ENCODE assay signal across 27 mouse cellular contexts in the genomic region with DNA sequence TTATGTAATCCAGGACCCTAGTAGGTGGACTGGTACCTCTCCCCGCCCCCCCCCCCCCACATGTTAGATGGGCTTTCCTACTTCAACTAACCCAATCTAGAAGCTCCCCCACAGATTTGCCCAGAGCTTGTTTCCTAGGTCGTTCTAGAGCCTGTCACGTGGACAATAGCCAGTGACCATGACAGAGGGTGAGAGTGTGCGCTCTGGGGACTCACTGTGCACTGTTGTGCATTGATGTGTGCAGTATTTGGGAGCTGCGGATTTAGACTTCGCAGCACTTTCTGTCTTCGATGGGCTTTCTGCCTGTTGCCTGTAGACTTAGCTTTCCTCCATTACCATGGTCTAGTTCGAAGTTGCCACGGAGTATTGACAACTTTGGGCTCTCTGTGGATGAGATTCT. TPM values are rescaled to one million over a fixed set of nuclear protein-coding genes. Genes with fewer than 3 reads are reported as not detected.
A peak's percentile ranks its signal among the peaks of the same experiment; 100 is the strongest.
DNase-seq lines count a peak whose midpoint lies in the region; ATAC-seq and TF ChIP-seq lines count a peak whose summit lies in the region.
"Had no signal": no experiment of that assay in that cellular context is flagged by ENCODE, and none has a peak within 500 bp of the region (broad histone marks: within the 10 kb centered on the region; RNA-seq: fewer than 3 reads in every experiment).

No protein-coding gene starts in this region.

- no peaks in the 10 kb centered on the region for H3K36me3 ChIP-seq in forebrain, embryonic 15.5 days
- no peaks in the 10 kb centered on the region for H3K36me3 ChIP-seq in forebrain, embryonic 14.5 days (ENCODE audit: control insufficient read depth, insufficient read depth, low read length)
- H3K36me3 ChIP-seq in kidney, embryonic 14.5 days (ENCODE audit: control insufficient read depth, insufficient read depth, low read length), result no peaks in the 10 kb centered on the region
- no peaks in the 10 kb centered on the region for H3K36me3 ChIP-seq in kidney, postnatal 0 days (ENCODE audit: insufficient read depth, low read length)
- H3K36me3 ChIP-seq: forebrain, embryonic 10.5 days; G1E; heart, embryonic 10.5 days; heart, embryonic 13.5 days had no signal

- no peak overlapping the region for H3K4me3 ChIP-seq in forebrain, embryonic 15.5 days
- H3K4me3 ChIP-seq in forebrain, embryonic 14.5 days (ENCODE audit: low read depth, low read length), result no peak overlapping the region
- H3K4me3 ChIP-seq in kidney, embryonic 14.5 days (ENCODE audit: low read length), result no peak overlapping the region
- no peak overlapping the region for H3K4me3 ChIP-seq in kidney, postnatal 0 days (replicated peaks; ENCODE audit: low read depth, low read length)
- H3K4me3 ChIP-seq: forebrain, embryonic 10.5 days; gastrocnemius, adult 2 months; heart, adult 2 months; heart, embryonic 10.5 days; heart, embryonic 13.5 days had no signal

- no peaks in the 10 kb centered on the region for H3K9me3 ChIP-seq in forebrain, embryonic 15.5 days
- no peaks in the 10 kb centered on the region for H3K9me3 ChIP-seq in forebrain, embryonic 14.5 days (replicated peaks; ENCODE audit: control insufficient read depth, low read length)
- no peaks in the 10 kb centered on the region for H3K9me3 ChIP-seq in kidney, embryonic 14.5 days (ENCODE audit: control insufficient read depth, low read length)
- no peaks in the 10 kb centered on the region for H3K9me3 ChIP-seq in kidney, postnatal 0 days (replicated peaks; ENCODE audit: low read length)
- H3K9me3 ChIP-seq: G1E; heart, embryonic 10.5 days had no signal

- no peaks in the 10 kb centered on the region for H3K27me3 ChIP-seq in forebrain, embryonic 15.5 days
- no peaks in the 10 kb centered on the region for H3K27me3 ChIP-seq in forebrain, embryonic 14.5 days (replicated peaks; ENCODE audit: control insufficient read depth, insufficient read depth, low read length)
- no peaks in the 10 kb centered on the region for H3K27me3 ChIP-seq in kidney, embryonic 14.5 days (ENCODE audit: control insufficient read depth, insufficient read depth, low read length)
- H3K27me3 ChIP-seq in kidney, postnatal 0 days (ENCODE audit: insufficient read depth, low read length), result no peaks in the 10 kb centered on the region
- H3K27me3 ChIP-seq: CH12.LX; heart, embryonic 13.5 days; Patski had no signal

- H3K27ac ChIP-seq in forebrain, embryonic 15.5 days (replicated peaks), result peak overlapping the region; percentile 66; the same call in 1 of the 2 replicates
- H3K27ac ChIP-seq in forebrain, embryonic 14.5 days (ENCODE audit: low read depth, low read length), result no peak overlapping the region
- no peak overlapping the region for H3K27ac ChIP-seq in kidney, embryonic 14.5 days (ENCODE audit: low read depth, low read length)
- H3K27ac ChIP-seq in kidney, postnatal 0 days, result no peak overlapping the region
- H3K27ac ChIP-seq: forebrain, embryonic 10.5 days; gastrocnemius, adult 2 months; heart, adult 2 months; heart, embryonic 10.5 days; heart, embryonic 13.5 days; hindbrain, embryonic 14.5 days; hindbrain, postnatal 0 days had no signal

- 82% methylated on average over 9 of the region's 9 CpGs for WGBS in forebrain, embryonic 15.5 days
- 82% methylated on average over 9 of the region's 9 CpGs for WGBS in forebrain, embryonic 14.5 days
- 78% methylated on average over 9 of the region's 9 CpGs for WGBS in kidney, embryonic 14.5 days
- WGBS in kidney, postnatal 0 days, result 71% methylated on average over 8 of the region's 9 CpGs

- no peak overlapping the region for H3K4me2 ChIP-seq in forebrain, embryonic 15.5 days (replicated peaks)
- H3K4me2 ChIP-seq in forebrain, embryonic 14.5 days (ENCODE audit: low read length), result no peak overlapping the region
- H3K4me2 ChIP-seq in kidney, embryonic 14.5 days (replicated peaks; ENCODE audit: low read depth, low read length), result no peak overlapping the region
- no peak overlapping the region for H3K4me2 ChIP-seq in kidney, postnatal 0 days (ENCODE audit: low read length)
- H3K4me2 ChIP-seq: heart, embryonic 13.5 days; hindbrain, embryonic 14.5 days had no signal

- TF ChIP-seq CTCF in kidney, postnatal 0 days (IDR thresholded peaks at IDR 0.05; ENCODE audit: low read depth), result no peak

- no peak for ATAC-seq in forebrain, embryonic 15.5 days (replicated peaks)
- ATAC-seq in forebrain, embryonic 14.5 days, result no peak
- peak; percentile 51; the same call in 1 of the 2 replicates for ATAC-seq in kidney, embryonic 14.5 days (ENCODE audit: low FRiP score, low TSS enrichment)
- ATAC-seq in kidney, postnatal 0 days (replicated peaks; ENCODE audit: low FRiP score, low read depth), result peak; percentile 75; the same call in 1 of the 2 replicates
- ATAC-seq: forebrain, postnatal 0 days; hindbrain, postnatal 0 days; inflammation-experienced regulatory T-cells, adult 6 months; Patski had no signal

- no peak for DNase-seq in forebrain, embryonic 14.5 days (ENCODE audit: low spot score)
- no peak for DNase-seq in kidney, postnatal 14 days
- DNase-seq in kidney, postnatal 0 days (ENCODE audit: low spot score), result no peak
- no peak for DNase-seq in kidney, adult 11 months
- DNase-seq: adrenal gland, postnatal 10 days; adrenal gland, postnatal 36 days; B cell, adult 2 months; cerebellum, adult 18-20 months; cerebellum, adult 9-10 months; cerebellum, postnatal 14 days; forebrain, postnatal 0 days; gastrocnemius, adult 2 months; gastrocnemius, postnatal 14 days; heart, adult 2 months; heart, postnatal 14 days; heart, postnatal 4 days had no signal

- no peak overlapping the region for H3K9ac ChIP-seq in forebrain, embryonic 15.5 days (replicated peaks)
- no peak overlapping the region for H3K9ac ChIP-seq in forebrain, embryonic 14.5 days (ENCODE audit: low read length)
- no peak overlapping the region for H3K9ac ChIP-seq in kidney, embryonic 14.5 days (ENCODE audit: low read depth, low read length)
- no peak overlapping the region for H3K9ac ChIP-seq in kidney, postnatal 0 days (ENCODE audit: low read depth, low read length)
- H3K9ac ChIP-seq: forebrain, postnatal 0 days; heart, embryonic 13.5 days; hindbrain, embryonic 14.5 days had no signal

- peaks cover 39% of the 10 kb centered on the region for H3K4me1 ChIP-seq in forebrain, embryonic 15.5 days
- H3K4me1 ChIP-seq in forebrain, embryonic 14.5 days (ENCODE audit: control insufficient read depth, insufficient read depth, low read length), result peaks cover 4% of the 10 kb centered on the region; the same call in 1 of the 2 replicates
- no peaks in the 10 kb centered on the region for H3K4me1 ChIP-seq in kidney, embryonic 14.5 days (ENCODE audit: control insufficient read depth, insufficient read depth, low read length)
- H3K4me1 ChIP-seq in kidney, postnatal 0 days (replicated peaks; ENCODE audit: insufficient read depth, low read length), result 0 out of 2 replicates have a peak, but pooled peaks cover 7% of the 10 kb centered on the region
- H3K4me1 ChIP-seq: heart, embryonic 13.5 days had no signal

RNA-seq across cellular contexts. Expression of a gene that starts 36.5 kb away (rescaled TPM):
- 640 and 665 TPM in 2 replicates for polyA plus RNA-seq in forebrain, embryonic 15.5 days (2015; fragmentation: Nextera tagmentation; extraction: Ambion mirVana)
- 754 and 783 TPM in 2 replicates for polyA plus RNA-seq in forebrain, embryonic 14.5 days (2014; fragmentation: Nextera tagmentation; extraction: Ambion mirVana)
- polyA plus RNA-seq in kidney, embryonic 14.5 days (2014; fragmentation: Nextera tagmentation; extraction: Ambion mirVana), result 796 and 844 TPM in 2 replicates
- 1,975 and 1,980 TPM in 2 replicates for polyA plus RNA-seq in kidney, postnatal 0 days (2015; fragmentation: Nextera tagmentation; extraction: Ambion mirVana)

Comparison
In these comparisons a context has a peak if more than half of its experiments do, and no peak if none do; other contexts are left out.
1. ATAC-seq: peak in kidney, embryonic 14.5 days (single experiment) and kidney, postnatal 0 days (single experiment); none in forebrain, embryonic 15.5 days (single experiment) and forebrain, embryonic 14.5 days (single experiment).